Mouse (Mus musculus) olfactory bulb, adult 2 months (tissue): ENCODE measurements around the gene Cdsn.

ENCODE experiments used
- CTCF ChIP-seq: fragments of 200-500 bp; IDR thresholded peaks from 2 replicates; pipeline ENCODE4 v1.5.1; 2012; ENCODE audit warnings: low read depth, mild to moderate bottlenecking, low read length, moderate library complexity; ENCODE audit not compliant: insufficient read depth
- POLR2A ChIP-seq: fragments of 200-500 bp; IDR thresholded peaks from 2 replicates; pipeline ENCODE4 v1.6.1; 2012; ENCODE audit warnings: mild to moderate bottlenecking, low read depth, low read length, moderate library complexity; ENCODE audit not compliant: insufficient read depth

DNA sequence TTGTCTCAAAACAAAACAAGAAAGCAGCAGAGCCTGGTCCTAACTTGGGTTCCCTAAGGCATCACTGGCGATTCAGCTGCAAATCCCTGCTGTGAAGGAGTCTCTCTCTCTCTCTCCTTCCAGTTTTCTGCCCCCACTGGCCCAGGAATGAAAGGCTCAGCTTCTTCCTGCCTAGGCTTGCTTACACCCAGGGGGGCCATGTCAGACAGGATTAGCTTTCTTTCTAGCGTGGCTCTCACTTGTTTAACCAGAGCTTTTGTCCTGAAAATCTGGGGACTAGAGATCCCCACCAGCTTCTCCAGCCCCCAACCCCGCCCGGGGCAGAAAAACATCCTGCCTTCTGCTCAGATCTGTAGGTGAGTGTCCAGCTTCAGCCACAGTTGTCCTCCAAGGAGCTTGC, 36.5 kb downstream of the Cdsn start:
- no peak for TF ChIP-seq CTCF
- no peak for TF ChIP-seq POLR2A
